Mouse (Mus musculus) urinary bladder, adult 2 months (tissue): ENCODE data around the gene U2af2. TPM values are rescaled to one million over a fixed set of nuclear protein-coding genes. Genes with fewer than 3 reads are reported as not detected.

Source experiments
- DNase-seq: peaks from one replicate; pipeline ENCODE4 v3.0.0; 2022; ENCODE audit warnings: low spot score
- polyA plus RNA-seq: library from polyadenylated mRNA; depleted of rRNA; stranded (reverse); fragments of >200 nt; gene quantifications from 2 replicates; pipeline ENCODE4 v1.2.3, GENCODE M21; 2012

U2af2 gene
- polyA plus RNA-seq, 1 experiment: 166 TPM

DNA sequence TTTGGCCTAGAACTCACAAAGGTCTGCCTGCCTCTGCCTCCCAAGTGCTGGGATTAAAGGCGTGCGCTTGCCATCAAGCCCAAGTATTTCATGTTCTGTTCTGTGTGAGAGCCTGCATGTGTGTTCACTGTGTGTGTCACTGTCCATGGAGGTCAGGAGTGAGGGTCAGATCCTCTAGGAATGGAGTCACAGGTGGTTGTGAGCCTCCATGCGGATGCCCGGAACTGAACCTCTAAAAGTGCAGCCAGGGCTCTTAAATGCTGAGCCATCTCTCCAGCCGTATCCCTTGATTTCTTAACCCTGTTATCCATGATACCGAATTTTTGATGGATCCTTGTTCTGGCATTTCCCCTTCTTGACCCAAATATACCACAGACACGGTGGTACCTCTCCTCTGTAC lies 24.9 kb upstream of the U2af2 start:
- DNase-seq: no peak

GRCm38 (mm10) chr7:5037467-5037866 lies 24.5 kb upstream of the U2af2 start:
- DNase-seq: no peak

DNA sequence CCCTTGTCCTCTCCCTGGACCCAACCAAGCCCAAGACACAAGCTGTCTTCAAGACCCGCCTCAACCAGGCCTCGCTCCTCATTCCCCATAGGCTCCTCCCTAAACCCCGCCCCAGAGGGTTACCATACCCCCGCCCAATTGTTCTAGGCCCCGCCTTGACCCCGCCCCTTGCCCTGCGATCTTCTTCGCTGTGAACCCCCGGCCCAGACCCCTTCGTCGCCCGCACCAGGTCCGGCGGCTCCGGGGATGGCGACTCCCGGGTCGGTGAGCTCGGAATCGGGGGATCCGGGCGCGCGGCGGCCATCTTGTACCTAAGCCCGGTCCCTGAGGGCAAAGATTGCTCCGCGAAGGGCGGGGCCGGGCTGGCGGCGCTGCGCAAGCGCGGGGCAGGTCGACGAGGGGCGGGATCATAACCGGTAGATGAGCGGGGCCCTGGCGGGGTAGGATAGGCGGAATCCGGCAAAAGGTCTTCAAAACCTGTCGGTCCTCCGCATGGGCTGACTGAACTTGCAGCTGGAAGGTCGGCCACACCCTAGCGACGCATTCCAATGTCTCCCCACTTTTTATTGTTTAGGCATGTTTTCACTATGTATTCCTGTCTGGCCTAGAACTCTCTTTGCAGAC lies 23.7 kb upstream of the U2af2 start, which contains the start of gene Zfp784:
Gene Zfp784, minus strand, starts transcription at position 338 of the 624 bp plus-strand sequence.
- peak; percentile 98 for DNase-seq

- DNase-seq: no peak
These were observed 23.0 kb upstream of the U2af2 start for GRCm38 (mm10) chr7:5038940-5039339.

GRCm38 (mm10) chr7:5044981-5045380 lies 17.0 kb upstream of the U2af2 start:
- no peak for DNase-seq

DNA sequence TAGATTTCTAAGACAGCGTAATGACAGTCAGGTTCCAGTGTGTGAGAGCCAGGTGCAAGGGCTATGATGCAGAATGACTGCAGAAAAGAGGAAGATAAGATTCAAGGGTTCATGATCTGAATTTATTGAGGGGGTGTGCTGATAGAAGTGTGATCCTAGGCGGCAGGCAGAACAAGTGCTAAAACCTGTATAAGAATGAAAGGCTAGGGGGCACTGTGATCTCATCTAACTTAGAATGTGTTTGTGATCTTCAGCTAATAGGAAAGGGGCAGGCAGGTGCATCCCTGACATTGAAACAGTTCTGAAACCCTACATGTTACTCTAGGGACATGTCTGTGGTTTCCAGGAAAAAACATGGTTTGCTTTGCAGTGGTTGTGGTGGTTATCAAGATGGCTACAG lies 15.8 kb upstream of the U2af2 start:
- DNase-seq: no peak

- no peak for DNase-seq
These were observed 14.6 kb upstream of the U2af2 start for GRCm38 (mm10) chr7:5047313-5047712.

DNA sequence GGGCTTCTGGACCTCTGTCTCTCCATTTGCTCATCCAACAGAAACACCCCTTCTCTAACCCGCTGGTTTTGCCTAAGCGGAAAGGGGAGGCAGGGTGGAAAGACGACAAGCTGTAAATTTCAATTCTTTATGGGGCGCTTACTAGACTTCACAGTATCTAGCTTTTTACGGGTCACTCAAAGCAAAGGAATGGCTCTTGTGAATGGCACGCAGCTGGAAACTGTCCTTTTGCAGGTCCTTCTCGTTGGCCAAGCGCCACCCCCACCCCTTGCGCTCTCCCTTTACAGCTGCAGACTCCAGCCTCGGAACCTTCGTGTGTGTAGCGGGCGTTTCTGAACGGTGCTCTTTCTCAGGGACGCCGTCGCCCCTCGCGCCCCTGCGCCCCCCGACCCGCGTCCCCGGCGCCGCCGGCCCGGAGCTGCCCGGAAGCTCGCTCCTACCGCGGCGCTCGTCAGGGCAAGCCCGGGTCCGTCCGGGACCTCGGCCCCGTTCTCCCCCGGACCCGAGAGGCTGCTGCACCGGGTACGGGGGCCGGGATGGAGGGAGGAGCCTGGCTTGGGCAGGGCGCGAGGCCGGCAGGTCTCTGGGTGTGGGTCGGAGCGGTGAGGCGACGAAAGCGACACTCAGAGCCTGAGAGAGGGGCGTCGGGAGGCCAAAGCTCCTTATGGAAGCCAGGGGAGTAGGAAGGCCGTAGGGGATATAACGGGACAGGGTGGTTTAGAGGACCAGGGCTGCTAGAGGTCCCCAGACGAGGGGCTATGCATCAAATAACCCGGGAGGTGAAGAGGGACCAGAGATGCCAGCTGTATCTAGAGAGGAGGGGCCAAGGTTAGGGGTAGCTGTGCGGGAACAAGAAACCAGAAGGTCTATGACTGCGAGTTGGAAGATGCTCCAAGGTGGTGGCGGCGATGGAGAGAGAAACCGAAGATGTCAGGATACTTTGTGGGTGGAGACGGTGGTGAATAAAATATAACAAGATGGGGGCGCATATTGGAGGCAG lies 10.4 kb upstream of the U2af2 start, which contains the start of gene Zfp580:
Gene Zfp580, plus strand, starts transcription at position 346 of the 1,000 bp plus-strand sequence.
- DNase-seq: peak; percentile 77

- DNase-seq: no peak
These were observed 9.5 kb upstream of the U2af2 start for GRCm38 (mm10) chr7:5052438-5052837.

GRCm38 (mm10) chr7:5052931-5053343 lies 9.0 kb upstream of the U2af2 start:
- no peak for DNase-seq

DNA sequence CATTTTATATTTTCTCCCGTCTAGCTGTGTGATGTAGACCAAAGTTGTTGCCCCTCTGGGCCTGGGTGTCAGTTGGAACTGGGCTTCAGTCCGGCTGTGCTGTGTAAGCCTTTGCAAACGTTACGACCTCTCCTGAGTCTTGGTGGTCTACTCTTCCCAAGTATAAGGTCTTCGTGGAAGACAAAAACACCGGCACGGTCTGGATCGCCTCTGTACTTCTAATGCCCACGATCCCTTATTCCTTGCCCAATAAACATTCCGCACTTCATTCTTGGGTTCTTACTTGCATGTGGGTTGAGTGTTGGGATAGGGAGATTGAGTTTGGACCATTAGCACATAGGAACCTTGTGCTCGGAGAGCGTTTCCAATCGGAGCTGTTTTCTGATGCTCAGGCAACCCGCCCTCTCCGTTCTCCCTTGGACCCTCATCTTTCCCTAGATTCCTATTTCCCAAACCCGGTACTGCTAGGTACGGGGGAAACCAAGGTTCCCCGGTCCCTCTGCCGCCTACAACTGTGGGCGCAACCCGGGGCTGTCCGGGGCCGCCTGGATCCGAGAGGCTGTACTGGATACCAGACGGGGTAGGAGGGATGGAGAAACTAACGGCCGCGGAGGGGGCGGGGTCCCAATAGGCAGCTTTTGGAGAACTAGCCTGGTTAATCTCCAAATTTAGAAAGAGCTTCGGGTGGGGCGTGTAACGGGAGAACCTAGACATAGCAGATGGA lies 8.3 kb upstream of the U2af2 start:
- no peak for DNase-seq

GRCm38 (mm10) chr7:5056651-5057263 lies 5.2 kb upstream of the U2af2 start:
- DNase-seq: no peak

GRCm38 (mm10) chr7:5057381-5057780 lies 4.6 kb upstream of the U2af2 start:
- DNase-seq: no peak

- no peak for DNase-seq
These were observed 4.1 kb upstream of the U2af2 start for GRCm38 (mm10) chr7:5057804-5058203.

- DNase-seq: no peak
These were observed 3.3 kb upstream of the U2af2 start for GRCm38 (mm10) chr7:5058631-5059030.

GRCm38 (mm10) chr7:5059421-5059820 lies 2.5 kb upstream of the U2af2 start:
- no peak for DNase-seq

DNA sequence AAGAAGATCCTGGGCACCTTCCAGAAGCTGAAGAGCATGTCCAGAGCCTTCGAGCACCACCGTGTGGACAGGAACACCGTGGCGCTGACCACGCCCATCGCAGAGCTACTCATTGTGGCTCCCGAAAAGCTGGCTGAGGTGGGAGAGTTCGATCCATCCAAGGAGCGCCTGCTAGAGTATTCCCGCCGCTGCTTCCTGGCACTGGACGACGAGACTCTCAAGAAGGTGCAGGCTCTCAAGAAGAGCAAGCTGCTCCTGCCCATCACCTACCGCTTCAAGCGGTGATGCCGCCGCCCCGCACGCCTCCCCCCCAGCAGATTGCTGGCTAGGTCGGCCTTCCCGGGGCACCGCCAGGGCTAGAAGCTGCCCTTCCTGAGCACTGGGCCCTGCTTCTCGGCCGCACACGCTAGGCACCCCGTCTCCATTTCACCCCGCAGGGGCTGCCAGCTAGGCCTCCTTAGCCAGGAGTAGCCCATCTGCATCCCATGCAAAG lies 1.7 kb upstream of the U2af2 start:
- DNase-seq: no peak

DNA sequence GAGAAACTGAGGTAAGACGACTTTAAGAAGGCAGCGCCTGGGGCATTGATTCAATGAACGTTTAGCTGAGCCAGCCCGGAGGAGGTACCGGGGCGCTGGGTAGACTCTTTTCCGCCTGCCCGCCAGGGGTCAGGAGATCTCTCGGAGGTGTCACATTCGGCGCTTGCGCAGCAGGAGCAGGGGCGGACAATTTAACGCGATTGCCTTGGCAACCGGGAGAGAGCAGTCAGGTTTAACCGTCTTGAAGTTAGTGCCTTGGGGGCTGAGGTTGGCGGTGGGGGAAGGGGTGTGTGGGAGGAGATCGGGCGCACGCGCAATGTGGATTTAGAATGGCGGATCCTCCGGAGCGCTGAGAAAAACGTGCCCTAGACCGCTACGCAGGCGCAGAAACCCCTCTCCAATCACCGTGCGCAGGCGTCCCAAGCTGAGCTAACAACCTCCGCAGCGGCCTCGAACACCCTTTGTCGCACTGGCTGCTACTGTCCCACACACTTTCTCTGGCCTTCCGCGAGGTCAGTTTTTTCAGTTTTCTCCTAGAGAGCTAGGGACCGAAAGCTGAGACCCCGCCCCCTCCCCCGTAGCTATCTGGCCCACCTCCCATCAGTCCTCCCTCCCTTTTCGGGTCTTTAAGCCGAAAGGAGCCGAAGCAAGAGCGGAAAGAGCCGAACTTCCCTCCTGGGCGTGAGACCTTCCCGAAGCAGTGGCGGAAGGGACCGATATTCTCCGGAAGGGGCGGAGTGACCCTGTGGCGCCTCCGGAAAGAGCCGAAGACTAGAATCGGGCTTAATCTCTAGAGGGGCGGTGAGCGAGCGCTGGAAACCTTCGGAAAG lies 784 bp upstream of the U2af2 start:
- peak; percentile 91 for DNase-seq

GRCm38 (mm10) chr7:5062360-5063001 lies 538 bp downstream of the U2af2 start:
- no peak for DNase-seq

DNA sequence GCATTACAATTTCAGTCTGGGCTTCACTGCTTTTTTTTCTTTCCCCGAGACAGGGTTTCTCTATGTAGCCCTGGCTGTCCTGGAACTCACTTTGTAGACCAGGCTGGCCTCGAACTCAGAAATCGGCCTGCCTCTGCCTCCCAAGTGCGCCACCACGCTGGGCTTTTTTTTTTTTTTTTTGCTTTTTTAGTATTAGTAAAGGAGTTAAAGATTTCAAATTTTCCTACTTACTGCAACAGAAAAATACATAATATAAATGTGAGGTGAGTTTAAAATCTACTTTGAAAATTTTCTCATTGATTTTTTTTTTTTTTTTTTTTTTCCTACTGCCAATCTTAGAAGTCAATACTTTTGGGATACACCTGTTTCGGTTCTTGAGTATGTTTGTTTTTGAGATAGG lies 2.9 kb downstream of the U2af2 start:
- no peak for DNase-seq
